Mouse (Mus musculus) liver, postnatal 0 days (tissue): ENCODE data around the gene Blm. TPM values are rescaled to one million over a fixed set of nuclear protein-coding genes. Genes with fewer than 3 reads are reported as not detected.

Source experiments
- ATAC-seq: fragments of 200-750 bp; cut with Nextera tagmentation; 2 replicates; pipeline ENCODE4 v1.8.0; 2017; ENCODE audit warnings: mild to moderate bottlenecking, moderate library complexity
- DNase-seq: peaks from one replicate; pipeline ENCODE4 v3.0.0-alpha.2; 2016
- H3K27ac ChIP-seq: fragments of 300-500 bp; sonication (generic); 2 replicates; pipeline ENCODE4 v1.5.1; 2014; ENCODE audit warnings: antibody characterized with exemption, moderate library complexity, mild to moderate bottlenecking, low read depth
- H3K27me3 ChIP-seq: fragments of 300-500 bp; sonication (generic); 2 replicates; pipeline ENCODE4 v1.6.1; 2014; ENCODE audit warnings: low read length, control low read depth, mixed read lengths; ENCODE audit not compliant: insufficient read depth
- H3K36me3 ChIP-seq: fragments of 300-500 bp; sonication (generic); replicated peaks from 2 replicates; pipeline ENCODE4 v1.6.1; 2014; ENCODE audit warnings: mild to moderate bottlenecking, control low read depth, low read length, moderate library complexity, mixed read lengths; ENCODE audit not compliant: insufficient read depth
- H3K4me1 ChIP-seq: fragments of 300-500 bp; sonication (generic); 2 replicates; pipeline ENCODE4 v1.6.1; 2014; ENCODE audit warnings: antibody characterized with exemption, mild to moderate bottlenecking, control low read depth; ENCODE audit not compliant: insufficient read depth
- H3K4me2 ChIP-seq: fragments of 300-500 bp; sonication (generic); 2 replicates; pipeline ENCODE4 v1.6.1; 2014; ENCODE audit warnings: low read depth, mild to moderate bottlenecking, low read length, moderate library complexity, mixed read lengths
- H3K4me3 ChIP-seq: fragments of 300-500 bp; sonication (generic); 2 replicates; pipeline ENCODE4 v1.5.1; 2014; ENCODE audit warnings: low read depth, low read length
- H3K9ac ChIP-seq: fragments of 300-500 bp; sonication (generic); replicated peaks from 2 replicates; pipeline ENCODE4 v1.6.1; 2014; ENCODE audit warnings: mild to moderate bottlenecking, moderate library complexity
- H3K9me3 ChIP-seq: fragments of 300-500 bp; sonication (generic); 2 replicates; pipeline ENCODE4 v1.6.1; 2016; ENCODE audit warnings: mild to moderate bottlenecking, control low read depth, low read length, mixed read lengths
- CTCF ChIP-seq: sonication (generic); IDR thresholded peaks from 2 replicates; pipeline ENCODE4 v1.5.1; 2016; ENCODE audit warnings: antibody characterized with exemption, low read depth
- EP300 ChIP-seq: IDR thresholded peaks from 2 replicates; pipeline ENCODE4 v1.6.1; 2016; ENCODE audit warnings: antibody characterized with exemption, low read depth, mild to moderate bottlenecking
- WGBS: fragments of 180-500 bp; shearing (Covaris S2); extraction: QIAGEN DNeasy Blood & Tissue Kit; methylation state at CpG from one replicate; pipeline ENCODE4 v1.1.7; 2014; ENCODE audit not compliant: insufficient replicate concordance; 5-methylcytosine and 5-hydroxymethylcytosine counted together
- polyA plus RNA-seq: library from polyadenylated mRNA; unstranded; fragments of >200 nt; fragmentation: Nextera tagmentation; extraction: Ambion mirVana; gene quantifications from 2 replicates; pipeline ENCODE4 v1.2.1, GENCODE M21; 2015

Gene Blm
- polyA plus RNA-seq, 1 experiment from 2014 or later = 11.8 TPM

DNA sequence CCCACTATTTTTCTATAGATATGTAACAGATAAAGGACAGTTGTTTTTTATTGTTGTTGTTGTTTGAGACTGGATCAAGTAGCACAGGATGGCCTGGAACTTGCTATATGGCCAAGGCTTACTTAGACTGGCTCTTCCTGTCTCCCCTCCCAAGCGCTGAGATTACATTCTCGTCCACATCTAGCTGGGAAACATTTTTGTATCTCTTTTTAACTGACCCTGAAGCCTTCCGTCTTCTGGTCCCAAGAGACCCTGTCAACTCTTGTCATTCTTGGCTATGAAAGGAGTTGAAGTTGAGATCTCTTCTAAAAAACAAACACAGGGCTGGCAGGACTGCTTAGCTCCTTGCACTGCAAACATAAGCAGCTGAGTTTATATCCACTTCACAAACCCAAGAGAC, 28.9 kb downstream of the Blm start:
- DNase-seq (no peak), ATAC-seq (no peak)
- H3K9ac ChIP-seq = no peak overlapping the region
- H3K36me3 ChIP-seq = peaks cover 61% of the 10 kb centered on the region
- 78% methylated on average over 3 of the region's 3 CpGs for WGBS
- H3K27me3 ChIP-seq = no peaks in the 10 kb centered on the region
- H3K27ac ChIP-seq = no peak overlapping the region
- no peaks in the 10 kb centered on the region for H3K4me1 ChIP-seq
- TF ChIP-seq CTCF = no peak
- no peak for TF ChIP-seq EP300
- H3K9me3 ChIP-seq = no peaks in the 10 kb centered on the region
- H3K4me2 ChIP-seq = no peak overlapping the region
- H3K4me3 ChIP-seq = no peak overlapping the region

DNA sequence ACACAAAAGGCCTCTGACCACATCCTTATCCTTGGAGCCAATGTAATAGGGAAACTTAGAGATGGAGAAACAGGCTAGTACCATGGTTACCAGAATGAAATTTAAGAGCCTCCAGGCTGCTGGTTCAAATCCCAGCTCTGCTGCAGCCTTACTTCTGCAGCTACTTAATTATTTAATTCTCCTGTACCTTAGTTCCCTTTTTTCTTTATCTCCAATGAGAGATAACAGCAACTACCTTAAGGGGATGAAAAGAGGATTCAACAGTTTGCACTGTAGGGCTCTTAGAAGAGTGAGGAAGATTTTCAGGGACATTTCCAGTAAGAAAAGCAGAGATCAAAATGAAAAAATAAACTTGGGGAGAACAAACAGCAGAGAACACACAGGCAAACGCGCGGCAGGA, 30.0 kb downstream of the Blm start:
- H3K4me3 ChIP-seq = no peak overlapping the region
- H3K27me3 ChIP-seq = no peaks in the 10 kb centered on the region
- no peak for DNase-seq
- no peak overlapping the region for H3K27ac ChIP-seq
- ATAC-seq = no peak
- peaks cover 2% of the 10 kb centered on the region; the same call in 1 of the 2 replicates for H3K4me1 ChIP-seq
- H3K36me3 ChIP-seq = peaks cover 56% of the 10 kb centered on the region
- TF ChIP-seq EP300 (no peak), CTCF (no peak)
- no peaks in the 10 kb centered on the region for H3K9me3 ChIP-seq
- no peak overlapping the region for H3K4me2 ChIP-seq
- 93% methylated on average over 3 of the region's 3 CpGs for WGBS
- H3K9ac ChIP-seq = no peak overlapping the region

DNA sequence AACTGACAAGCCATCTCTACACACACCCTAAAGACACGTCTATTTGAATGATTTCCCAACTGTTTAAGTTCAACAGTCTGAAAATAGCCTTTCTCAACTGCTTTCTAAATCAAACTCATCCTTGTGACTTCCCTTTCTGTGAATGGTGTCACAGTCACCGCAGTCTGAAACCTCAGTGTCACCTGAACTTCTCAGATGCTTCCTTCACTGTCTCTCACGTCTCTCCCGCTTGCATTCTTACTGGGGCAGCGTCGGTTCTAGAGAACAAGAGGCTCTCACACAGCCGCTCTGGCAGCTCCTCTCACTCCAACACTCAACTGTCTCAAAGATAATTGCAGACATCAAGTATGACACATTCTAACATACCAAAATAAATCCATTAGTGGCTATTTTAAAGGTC, 33.9 kb downstream of the Blm start:
- peak overlapping the region; percentile 49; the same call in 1 of the 2 replicates for H3K27ac ChIP-seq
- H3K9me3 ChIP-seq = no peaks in the 10 kb centered on the region
- H3K9ac ChIP-seq = no peak overlapping the region
- peaks cover 49% of the 10 kb centered on the region for H3K36me3 ChIP-seq
- H3K4me3 ChIP-seq = no peak overlapping the region
- WGBS = 55% methylated on average over 7 of the region's 7 CpGs
- TF ChIP-seq EP300 (no peak), CTCF (no peak)
- H3K4me2 ChIP-seq = no peak overlapping the region
- no peaks in the 10 kb centered on the region for H3K27me3 ChIP-seq
- ATAC-seq (peak; percentile 29; the same call in 1 of the 2 replicates), DNase-seq (no peak)
- H3K4me1 ChIP-seq = peaks cover 8% of the 10 kb centered on the region

DNA sequence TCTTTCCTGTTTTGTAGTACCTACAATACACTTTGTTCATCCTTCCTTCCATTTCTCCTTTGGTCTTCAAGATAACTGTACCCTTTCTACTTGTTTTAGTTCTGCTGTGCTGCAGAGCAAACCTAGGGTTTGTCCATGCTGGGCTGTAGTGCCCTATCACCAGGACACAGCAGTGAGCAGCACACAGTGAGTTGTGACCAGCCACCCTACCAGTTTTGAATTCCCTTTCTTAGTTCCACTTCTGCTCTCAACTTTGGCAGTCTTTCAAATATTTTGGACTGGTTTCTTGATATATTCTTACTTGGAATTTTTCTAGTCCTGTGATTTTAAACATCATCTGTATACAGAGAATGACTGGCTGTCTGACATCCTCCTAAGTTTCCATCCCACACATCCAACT, 34.8 kb downstream of the Blm start:
- no peaks in the 10 kb centered on the region for H3K9me3 ChIP-seq
- no peak overlapping the region for H3K4me3 ChIP-seq
- H3K36me3 ChIP-seq = peaks cover 43% of the 10 kb centered on the region
- H3K4me1 ChIP-seq = peaks cover 8% of the 10 kb centered on the region
- 0 out of 2 replicates have a peak, but pooled peaks have one; percentile 37 for ATAC-seq
- H3K27me3 ChIP-seq = no peaks in the 10 kb centered on the region
- TF ChIP-seq EP300 (no peak), CTCF (no peak)
- no peak overlapping the region for H3K9ac ChIP-seq
- no peak for DNase-seq
- H3K4me2 ChIP-seq = no peak overlapping the region; the same call in 1 of the 2 replicates
- peak overlapping the region; percentile 49; the same call in 1 of the 2 replicates for H3K27ac ChIP-seq

DNA sequence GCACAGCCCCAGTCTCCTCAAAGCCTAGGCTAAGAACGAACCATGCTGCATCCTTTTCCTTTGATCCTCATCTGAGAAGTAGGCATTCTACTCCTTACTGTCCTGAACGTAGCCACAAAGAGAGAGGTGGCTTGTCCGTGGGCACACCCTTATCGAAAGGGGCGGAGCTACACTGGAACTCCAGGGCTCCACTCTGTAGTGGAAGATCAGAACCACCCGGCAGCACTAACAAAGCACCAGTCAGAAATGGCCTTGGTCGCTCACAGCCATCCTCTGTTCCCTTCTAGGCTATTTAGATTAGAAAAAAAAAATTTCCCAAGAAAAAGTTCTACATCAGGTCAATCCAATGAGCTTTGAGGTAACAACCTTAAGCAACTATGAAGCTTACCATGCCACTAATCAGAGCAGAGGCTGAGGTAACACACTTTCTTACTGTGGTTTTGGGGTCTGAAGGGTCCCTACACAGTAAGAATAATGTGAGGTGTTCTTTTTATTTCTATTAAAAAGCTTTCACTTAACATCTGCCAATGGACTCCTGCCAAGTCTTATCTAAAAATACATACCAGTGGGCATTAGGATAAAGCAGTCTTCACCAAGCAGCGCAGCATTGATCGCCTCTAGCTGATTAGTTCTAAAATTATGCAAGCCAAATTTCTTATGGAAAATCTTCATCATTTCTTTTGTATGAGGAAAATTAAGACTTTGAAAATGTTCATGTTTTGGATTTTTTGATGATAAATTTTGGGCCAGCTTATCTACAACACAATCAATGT, 35.5 kb downstream of the Blm start:
- H3K4me2 ChIP-seq = no peak overlapping the region
- peak; percentile 62 for ATAC-seq
- DNase-seq = peak; percentile 40
- no peaks in the 10 kb centered on the region for H3K27me3 ChIP-seq
- H3K4me3 ChIP-seq = no peak overlapping the region
- WGBS = 71% methylated on average over 9 of the region's 9 CpGs
- TF ChIP-seq EP300 (peak; percentile 31; the same call in 1 of the 2 replicates), CTCF (no peak)
- H3K9me3 ChIP-seq = no peaks in the 10 kb centered on the region
- peaks cover 45% of the 10 kb centered on the region for H3K36me3 ChIP-seq
- no peak overlapping the region for H3K9ac ChIP-seq
- H3K27ac ChIP-seq = no peak overlapping the region
- peaks cover 8% of the 10 kb centered on the region for H3K4me1 ChIP-seq

DNA sequence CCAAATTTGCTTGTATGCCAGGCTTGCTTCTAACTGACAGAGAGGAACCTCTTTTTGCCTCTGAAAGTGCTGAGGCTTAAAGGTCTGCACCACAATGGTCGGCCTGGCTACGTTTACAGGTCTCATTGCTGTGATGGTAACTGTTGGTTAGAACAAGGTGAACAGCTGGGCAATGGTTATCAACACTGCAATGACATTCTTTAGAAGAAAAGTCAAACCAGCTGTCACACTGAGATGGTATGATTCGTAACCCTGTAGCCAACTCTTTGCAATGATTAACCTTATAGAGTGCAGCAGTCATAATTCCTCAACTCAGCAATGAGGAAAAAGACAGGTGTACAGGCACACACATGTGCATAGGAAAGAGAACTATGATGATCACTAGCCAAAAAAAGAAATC, 38.3 kb downstream of the Blm start:
- DNase-seq (no peak), ATAC-seq (no peak)
- Histone ChIP-seq H3K36me3 (peaks cover 40% of the 10 kb centered on the region), H3K9me3 (no peaks in the 10 kb centered on the region), H3K27ac (no peak overlapping the region), H3K4me1 (peaks cover 8% of the 10 kb centered on the region), H3K4me2 (no peak overlapping the region), H3K27me3 (no peaks in the 10 kb centered on the region), H3K4me3 (no peak overlapping the region), H3K9ac (no peak overlapping the region)
- TF ChIP-seq CTCF (no peak), EP300 (no peak)
- 76% methylated on average over 3 of the region's 3 CpGs for WGBS
